Mouse (Mus musculus) MEL (cell line): ENCODE measurements around the gene Ppp1ca. TPM values are rescaled to one million over a fixed set of nuclear protein-coding genes. Genes with fewer than 3 reads are reported as not detected.
A peak's percentile ranks its signal among the peaks of the same experiment; 100 is the strongest.

ENCODE experiments used
- DNase-seq: peaks from one replicate; pipeline ENCODE4 v3.0.0; 2011; ENCODE audit warnings: low read depth, low spot score
- H3K27ac ChIP-seq: 2 replicates; pipeline ENCODE4 v1.5.1; 2012; ENCODE audit warnings: low read depth, mild to moderate bottlenecking, control low read depth, low read length, moderate library complexity; ENCODE audit not compliant: control insufficient read depth
- H3K27me3 ChIP-seq, 2 experiments: fragments of 150-350 bp in 1 of 2; sonication (generic) in 1 of 2; 2 replicates each; pipeline ENCODE4 v1.6.1; 2012; ENCODE audit warnings: low read length in 2 of 2, mild to moderate bottlenecking in 2 of 2, improper control_type of control experiment in 1 of 2, moderate library complexity in 1 of 2; ENCODE audit not compliant: insufficient read depth in 2 of 2, control insufficient read depth in 1 of 2
- H3K36me3 ChIP-seq, 2 experiments: 2 replicates each; pipeline ENCODE4 v1.6.1; 2012 to 2014; ENCODE audit warnings: low read length in 2 of 2, improper control_type of control experiment in 1 of 2, inconsistent platforms in 1 of 2, mild to moderate bottlenecking in 1 of 2; ENCODE audit not compliant: insufficient read depth in 2 of 2, control insufficient read depth in 1 of 2
- H3K4me1 ChIP-seq, 2 experiments: fragments of 150-350 bp in 1 of 2; sonication (generic) in 1 of 2; 2 replicates each; pipeline ENCODE4 v1.6.1; 2012; ENCODE audit warnings: low read length in 2 of 2, improper control_type of control experiment in 1 of 2, mild to moderate bottlenecking in 1 of 2; ENCODE audit not compliant: insufficient read depth in 2 of 2, control insufficient read depth in 1 of 2
- H3K4me3 ChIP-seq, 2 experiments: fragments of 150-350 bp in 1 of 2; sonication (generic) in 1 of 2; 2 replicates each; pipeline ENCODE4 v1.5.1; 2012; ENCODE audit warnings: low read depth in 2 of 2, low read length in 2 of 2, mild to moderate bottlenecking in 2 of 2, moderate library complexity in 2 of 2, control low read depth in 1 of 2, improper control_type of control experiment in 1 of 2; ENCODE audit not compliant: control insufficient read depth in 1 of 2, insufficient read depth in 1 of 2
- H3K79me2 ChIP-seq: 2 replicates; pipeline ENCODE4 v1.6.1; 2012; ENCODE audit warnings: mild to moderate bottlenecking, low read length, moderate library complexity; ENCODE audit not compliant: control insufficient read depth, poor library complexity, insufficient read depth
- H3K9ac ChIP-seq: 2 replicates; pipeline ENCODE4 v1.6.1; 2012; ENCODE audit warnings: low read depth, mild to moderate bottlenecking, control low read depth, low read length, moderate library complexity; ENCODE audit not compliant: control insufficient read depth, poor library complexity, severe bottlenecking
- H3K9me3 ChIP-seq: fragments of 150-350 bp; sonication (generic); replicated peaks from 2 replicates; pipeline ENCODE4 v1.6.1; 2012; ENCODE audit warnings: mild to moderate bottlenecking, low read length, improper control_type of control experiment, moderate library complexity; ENCODE audit not compliant: insufficient read depth
- BHLHE40 ChIP-seq: IDR thresholded peaks from 2 replicates; pipeline ENCODE4 v1.6.1; 2012; ENCODE audit warnings: low read depth, mild to moderate bottlenecking, inconsistent platforms, low read length, improper control_type of control experiment, borderline replicate concordance
- CTCF ChIP-seq, 3 experiments: IDR thresholded peaks in 2 of 3; conservative IDR thresholded peaks in 1 of 3; 2 replicates each; pipeline ENCODE4 v1.5.1; 2011 to 2012; ENCODE audit warnings: low read length in 3 of 3, low read depth in 2 of 3, mild to moderate bottlenecking in 2 of 3, improper control_type of control experiment in 1 of 3, inconsistent platforms in 1 of 3, mixed read lengths in 1 of 3, moderate library complexity in 1 of 3; ENCODE audit not compliant: control insufficient read depth in 1 of 3, insufficient read depth in 1 of 3, poor library complexity in 1 of 3, severe bottlenecking in 1 of 3
- E2F4 ChIP-seq: IDR thresholded peaks from 2 replicates; pipeline ENCODE4 v1.6.1; 2011; ENCODE audit warnings: low read depth, low read length, improper control_type of control experiment, borderline replicate concordance
- ELF1 ChIP-seq: IDR thresholded peaks from 2 replicates; pipeline ENCODE4 v1.6.1; 2014; ENCODE audit warnings: low read depth, mild to moderate bottlenecking, inconsistent platforms, low read length, improper control_type of control experiment, moderate library complexity
- EP300 ChIP-seq, 2 experiments: IDR thresholded peaks; 2 replicates each; pipeline ENCODE4 v1.6.1; 2011; ENCODE audit warnings: improper control_type of control experiment in 2 of 2, low read length in 2 of 2, low read depth in 1 of 2, mild to moderate bottlenecking in 1 of 2
- ETS1 ChIP-seq: IDR thresholded peaks from 2 replicates; pipeline ENCODE4 v1.6.1; 2012; ENCODE audit warnings: low read depth, mild to moderate bottlenecking, inconsistent platforms, low read length, improper control_type of control experiment, moderate library complexity
- GABPA ChIP-seq: IDR thresholded peaks from 2 replicates; pipeline ENCODE4 v1.6.1; 2012; ENCODE audit warnings: low read depth, mild to moderate bottlenecking, inconsistent platforms, low read length, improper control_type of control experiment, moderate library complexity
- GATA1 ChIP-seq: IDR thresholded peaks from 2 replicates; pipeline ENCODE4 v1.6.1; 2011; ENCODE audit warnings: low read depth, low read length, improper control_type of control experiment
- JUND ChIP-seq: IDR thresholded peaks from 2 replicates; pipeline ENCODE4 v1.6.1; 2011; ENCODE audit warnings: low read depth, mild to moderate bottlenecking, improper control_type of control experiment, low read length
- MAFK ChIP-seq: IDR thresholded peaks from 2 replicates; pipeline ENCODE4 v1.6.1; 2011; ENCODE audit warnings: low read depth, mild to moderate bottlenecking, low read length, improper control_type of control experiment, borderline replicate concordance
- MAX ChIP-seq: IDR thresholded peaks from 2 replicates; pipeline ENCODE4 v1.6.1; 2011; ENCODE audit warnings: low read length, improper control_type of control experiment
- MAZ ChIP-seq: IDR thresholded peaks from 2 replicates; pipeline ENCODE4 v1.6.1; 2012; ENCODE audit warnings: low read depth, mild to moderate bottlenecking, inconsistent platforms, low read length, improper control_type of control experiment
- MEF2A ChIP-seq: IDR thresholded peaks from 2 replicates; pipeline ENCODE4 v1.6.1; 2014; ENCODE audit warnings: low read depth, mild to moderate bottlenecking, inconsistent platforms, low read length, improper control_type of control experiment; ENCODE audit not compliant: poor library complexity, insufficient replicate concordance, severe bottlenecking; ENCODE audit errors: extremely low read depth
- MXI1 ChIP-seq: IDR thresholded peaks from 2 replicates; pipeline ENCODE4 v1.6.1; 2011; ENCODE audit warnings: mild to moderate bottlenecking, low read depth, low read length, improper control_type of control experiment
- MYC ChIP-seq: IDR thresholded peaks from 2 replicates; pipeline ENCODE4 v1.6.1; 2011; ENCODE audit warnings: low read depth, mild to moderate bottlenecking, low read length, improper control_type of control experiment, moderate library complexity
- NELFE ChIP-seq: IDR thresholded peaks from 2 replicates; pipeline ENCODE4 v1.6.1; 2011; ENCODE audit warnings: low read depth, low read length, improper control_type of control experiment
- POLR2AphosphoS5 ChIP-seq: IDR thresholded peaks from 2 replicates; pipeline ENCODE4 v1.6.1; 2012; ENCODE audit warnings: low read depth, borderline replicate concordance, mild to moderate bottlenecking, inconsistent platforms, low read length, moderate library complexity, mixed read lengths
- RAD21 ChIP-seq: IDR thresholded peaks from 2 replicates; pipeline ENCODE4 v1.6.1; 2011; ENCODE audit warnings: mild to moderate bottlenecking, low read depth, low read length, improper control_type of control experiment
- TBP ChIP-seq: IDR thresholded peaks from 2 replicates; pipeline ENCODE4 v1.8.0; 2011; ENCODE audit warnings: low read depth, low read length, improper control_type of control experiment
- USF2 ChIP-seq, 2 experiments: IDR thresholded peaks; 2 replicates each; pipeline ENCODE4 v1.6.1; 2011 to 2012; ENCODE audit warnings: improper control_type of control experiment in 2 of 2, low read length in 2 of 2, borderline replicate concordance in 1 of 2, inconsistent platforms in 1 of 2, low read depth in 1 of 2, mild to moderate bottlenecking in 1 of 2; ENCODE audit not compliant: insufficient read depth in 1 of 2
- ZC3H11A ChIP-seq: IDR thresholded peaks from 2 replicates; pipeline ENCODE4 v1.6.1; 2012; ENCODE audit warnings: low read depth, mild to moderate bottlenecking, inconsistent platforms, low read length, improper control_type of control experiment
- ZNF384 ChIP-seq: IDR thresholded peaks from 2 replicates; pipeline ENCODE4 v1.6.1; 2012; ENCODE audit warnings: low read depth, mild to moderate bottlenecking, inconsistent platforms, low read length, improper control_type of control experiment
- polyA plus RNA-seq, 2 experiments: library from polyadenylated mRNA; stranded (reverse) in 1 of 2; unstranded in 1 of 2; fragments of >175 nt in 1 of 2; fragments of >200 nt in 1 of 2; gene quantifications; 2 replicates each; pipeline versions ENCODE4 v1.2.1 to v1.2.4; 2012; ENCODE audit warnings: low replicate concordance in 2 of 2, low read depth in 1 of 2; ENCODE audit not compliant: insufficient read length in 2 of 2, insufficient read depth in 1 of 2, missing spikeins in 1 of 2
- total RNA-seq: library from RNA; depleted of rRNA; stranded (reverse); fragments of 300-350 nt; gene quantifications from 2 replicates; pipeline ENCODE4 v1.2.3, GENCODE M21; 2012

The Ppp1ca gene
- total and polyA plus RNA-seq, 3 experiments: 453 to 505 (median 455) TPM

GRCm38 (mm10) chr19:4162646-4163542 is 29.0 kb upstream of the Ppp1ca start, which contains the start of gene Rps6kb2 (continued):
- TF ChIP-seq CTCF (IDR thresholded peaks at IDR 0.05 in 2 of 3, conservative IDR thresholded peaks at IDR 0.05 in 1 of 3; ENCODE audit: control insufficient read depth in 1 of 3, insufficient read depth in 1 of 3, low read depth in 2 of 3, low read length in 3 of 3, poor library complexity in 1 of 3, severe bottlenecking in 1 of 3): no peak
- TF ChIP-seq, all 39 proteins: peak for 15

- peaks cover 0 to 10% of the 10 kb centered on the region in 2 experiments; a peak in 3 of 4 replicates for H3K36me3 ChIP-seq
- TF ChIP-seq ETS1: 0 out of 2 replicates have a peak, but pooled peaks have one; percentile 3
- TF ChIP-seq MXI1: no peak
- TF ChIP-seq, all 39 proteins: peak for 1
- H3K27me3 ChIP-seq: no peaks in the 10 kb centered on the region
- peaks cover 2 to 20% of the 10 kb centered on the region in 2 experiments for H3K4me1 ChIP-seq
- no peak for DNase-seq
- H3K27ac ChIP-seq: peak overlapping the region; percentile 50
- H3K9me3 ChIP-seq: no peaks in the 10 kb centered on the region
- peaks cover 4% of the 10 kb centered on the region for H3K79me2 ChIP-seq
- H3K4me3 ChIP-seq: peak overlapping the region; percentile 67 to 87
- H3K9ac ChIP-seq: peak overlapping the region; percentile 62
These were observed 28.4 kb upstream of the Ppp1ca start for GRCm38 (mm10) chr19:4163543-4163887.

- H3K27ac ChIP-seq: no peak overlapping the region
- peaks cover 2 to 20% of the 10 kb centered on the region in 2 experiments for H3K4me1 ChIP-seq
- H3K79me2 ChIP-seq: peaks cover 4% of the 10 kb centered on the region
These were observed 27.8 kb upstream of the Ppp1ca start for GRCm38 (mm10) chr19:4164100-4164499.

More at GRCm38 (mm10) chr19:4164100-4164499, 27.8 kb upstream of the Ppp1ca start:
- no peaks in the 10 kb centered on the region for H3K27me3 ChIP-seq
- no peak for DNase-seq
- 0 out of 2 replicates have a peak overlapping the region, but pooled peaks have one; percentile 20 for H3K9ac ChIP-seq
- H3K9me3 ChIP-seq: no peaks in the 10 kb centered on the region
- TF ChIP-seq RAD21: no peak
- no peak for TF ChIP-seq E2F4
- no peak for TF ChIP-seq BHLHE40
- TF ChIP-seq MAFK: no peak
- no peak for TF ChIP-seq ZC3H11A
- TF ChIP-seq MAX: no peak
- TF ChIP-seq USF2 (IDR thresholded peaks at IDR 0.05; ENCODE audit: borderline replicate concordance in 1 of 2, insufficient read depth in 1 of 2, low read depth in 1 of 2, low read length in 2 of 2): no peak
- no peak for TF ChIP-seq GATA1
- TF ChIP-seq MEF2A: no peak
- no peak for TF ChIP-seq MXI1
- no peak for TF ChIP-seq GABPA
- TF ChIP-seq ELF1: no peak
- no peak for TF ChIP-seq EP300 (IDR thresholded peaks at IDR 0.05; ENCODE audit: low read depth in 1 of 2, low read length in 2 of 2)
- TF ChIP-seq NELFE: no peak
- TF ChIP-seq MAZ: no peak
- no peak for TF ChIP-seq TBP
- TF ChIP-seq MYC: no peak
- TF ChIP-seq POLR2AphosphoS5: no peak
- no peak for TF ChIP-seq JUND
- TF ChIP-seq ZNF384: no peak
- H3K36me3 ChIP-seq: peaks cover 0 to 10% of the 10 kb centered on the region in 2 experiments; a peak in 3 of 4 replicates
- no peak overlapping the region for H3K4me3 ChIP-seq
